Mouse (Mus musculus) testis, postnatal 10 days (tissue): ENCODE measurements around the gene Dmrt1.

ENCODE experiments used
- DNase-seq: peaks from one replicate; pipeline ENCODE4 v3.0.0; 2021; ENCODE audit warnings: low spot score

Gene Dmrt1

DNA sequence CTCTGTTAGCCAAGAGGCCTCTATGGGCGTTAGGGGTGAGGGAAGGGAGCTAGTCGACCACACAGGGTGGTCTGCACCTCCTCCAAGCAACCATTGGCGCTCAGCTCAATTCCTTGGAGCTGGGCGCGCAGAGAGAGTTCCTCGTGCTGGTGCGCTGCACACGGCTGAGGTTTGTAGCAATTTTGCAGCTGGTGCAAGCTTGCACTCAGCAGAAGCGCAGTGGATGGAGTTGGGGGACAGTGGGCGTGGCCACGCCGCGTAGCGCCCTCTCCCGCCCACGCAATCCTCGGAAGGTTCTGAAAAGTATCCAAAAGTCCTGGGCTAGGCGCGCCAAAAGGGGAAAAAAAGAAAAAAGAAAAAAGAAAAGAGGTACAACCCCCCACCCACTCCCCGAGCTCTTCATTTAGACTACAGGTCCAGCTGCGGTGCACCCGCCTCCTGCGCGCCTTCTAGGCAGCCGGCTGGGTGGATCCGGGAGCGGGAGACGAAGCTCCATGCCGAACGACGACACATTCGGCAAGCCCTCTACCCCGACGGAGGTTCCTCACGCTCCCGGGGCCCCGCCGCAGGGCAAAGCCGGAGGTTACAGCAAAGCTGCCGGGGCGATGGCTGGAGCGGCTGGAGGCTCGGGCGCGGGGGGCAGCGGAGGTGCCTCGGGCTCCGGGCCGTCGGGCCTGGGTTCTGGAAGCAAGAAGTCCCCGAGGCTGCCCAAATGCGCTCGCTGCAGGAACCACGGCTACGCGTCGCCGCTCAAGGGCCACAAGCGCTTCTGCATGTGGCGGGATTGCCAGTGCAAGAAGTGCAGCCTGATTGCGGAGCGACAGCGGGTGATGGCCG is at the start of gene Dmrt1:
TSS of gene Dmrt1 (plus strand) at position 259 of the 837 bp plus-strand sequence.
- peak; percentile 80 for DNase-seq

- no peak for DNase-seq
These were observed 44.7 kb upstream of the Dmrt1 start for GRCm38 (mm10) chr19:25460760-25461159.

DNA sequence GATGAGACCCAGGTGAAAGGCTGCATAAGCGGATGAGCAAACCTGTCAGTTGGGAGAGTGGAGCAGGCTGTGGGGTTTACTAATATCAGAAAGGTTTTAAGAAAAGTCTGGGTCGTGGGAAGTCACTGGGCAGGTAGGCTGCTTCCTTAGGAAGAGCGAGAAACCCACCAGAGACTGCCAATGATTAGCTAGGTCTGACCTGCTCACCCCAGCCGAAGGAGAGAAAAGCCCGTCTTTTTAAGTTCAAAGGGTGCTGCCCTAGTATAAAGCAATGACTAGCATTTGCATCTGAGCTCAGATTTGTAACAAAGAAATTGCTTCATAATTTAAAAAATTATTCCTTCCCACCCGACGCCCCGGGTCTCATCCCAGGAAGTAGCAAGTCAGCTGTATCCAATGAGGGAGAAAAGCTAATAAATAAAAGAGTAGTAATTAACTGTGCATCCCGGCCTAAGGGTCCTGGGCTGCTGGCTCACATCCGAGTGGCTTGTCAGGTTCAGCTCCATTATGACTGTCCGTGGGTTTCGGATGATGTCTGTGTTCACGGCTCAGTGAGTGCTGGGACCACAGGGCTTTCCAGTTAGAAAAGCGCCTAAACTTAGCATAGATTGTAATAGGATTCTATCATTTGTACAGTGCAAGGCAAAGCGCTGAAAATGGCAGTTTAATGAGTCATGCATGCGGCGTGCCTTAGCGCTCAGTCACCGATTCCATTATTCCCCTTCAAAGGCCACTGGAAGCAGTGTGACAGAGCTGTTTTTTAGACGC is 43.7 kb upstream of the Dmrt1 start:
- no peak for DNase-seq

DNA sequence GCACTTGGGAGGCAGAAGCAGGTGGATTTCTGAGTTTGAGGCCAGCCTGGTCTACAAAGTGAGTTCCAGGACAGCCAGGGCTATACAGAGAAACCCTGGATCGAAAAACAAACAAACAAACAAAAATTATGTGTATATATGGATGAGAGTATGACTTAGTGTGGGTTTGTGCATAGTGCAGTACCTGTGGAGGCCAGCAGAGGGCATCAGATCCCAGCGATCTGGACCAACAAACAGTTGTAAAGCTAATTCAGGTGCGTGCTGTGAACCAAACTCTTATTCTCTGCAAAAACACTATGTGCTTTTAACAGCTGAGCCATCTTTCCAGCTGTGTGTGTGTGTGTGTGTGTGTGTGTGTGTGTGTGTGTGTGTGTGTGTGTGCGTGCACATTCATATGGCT is 29.6 kb upstream of the Dmrt1 start:
- peak; percentile 68 for DNase-seq

DNA sequence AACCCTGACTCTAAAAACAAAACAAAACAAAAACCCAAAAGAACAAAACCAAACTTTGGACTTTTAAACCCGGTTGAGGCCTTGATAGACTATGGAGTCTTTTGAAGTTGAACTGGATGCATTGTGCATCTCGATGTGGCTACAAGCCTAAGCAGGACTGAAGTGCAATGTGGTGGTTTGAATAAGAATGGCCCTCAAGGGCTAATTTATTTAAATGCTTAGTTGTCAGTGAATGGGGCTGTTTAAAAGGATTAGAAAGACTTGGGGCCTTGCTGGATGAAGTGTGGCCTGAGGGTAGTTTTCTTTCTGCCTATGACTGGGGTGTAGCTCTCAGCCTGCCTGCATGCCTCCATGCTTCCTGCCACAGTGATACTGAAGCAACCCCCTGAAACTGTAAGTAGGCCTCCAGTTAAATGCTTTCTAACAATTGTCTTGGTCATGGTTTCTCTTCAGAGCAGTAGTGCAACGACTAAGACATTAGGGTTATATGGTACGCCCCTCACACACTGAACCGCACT is 26.2 kb upstream of the Dmrt1 start:
- DNase-seq, result no peak

- DNase-seq, result no peak
These were observed 24.6 kb upstream of the Dmrt1 start for GRCm38 (mm10) chr19:25480820-25481219.

DNA sequence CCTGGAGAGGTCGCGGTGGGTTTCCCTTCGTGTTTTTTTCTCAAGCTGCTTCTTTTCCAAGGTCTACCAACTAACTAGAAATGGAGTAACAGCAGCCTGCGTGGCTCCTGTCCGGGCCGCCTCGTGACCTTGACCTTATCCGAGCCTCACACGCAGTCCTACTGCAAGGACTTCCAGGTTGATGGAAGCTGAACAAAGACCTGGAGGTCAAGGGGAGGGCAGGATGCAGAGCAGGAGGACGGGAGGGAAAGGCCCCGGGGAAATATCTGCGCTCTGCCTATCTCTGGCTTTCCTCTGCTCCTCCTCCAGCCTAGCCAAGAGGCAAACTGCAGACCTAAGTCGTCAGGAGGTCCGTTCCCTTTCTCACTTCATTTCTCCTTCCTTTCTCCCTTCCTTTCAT is 18.9 kb upstream of the Dmrt1 start:
- no peak for DNase-seq

- no peak for DNase-seq
These were observed 18.1 kb upstream of the Dmrt1 start for GRCm38 (mm10) chr19:25487350-25487749.

- DNase-seq, result no peak
These were observed 16.9 kb upstream of the Dmrt1 start for GRCm38 (mm10) chr19:25488546-25488945.

DNA sequence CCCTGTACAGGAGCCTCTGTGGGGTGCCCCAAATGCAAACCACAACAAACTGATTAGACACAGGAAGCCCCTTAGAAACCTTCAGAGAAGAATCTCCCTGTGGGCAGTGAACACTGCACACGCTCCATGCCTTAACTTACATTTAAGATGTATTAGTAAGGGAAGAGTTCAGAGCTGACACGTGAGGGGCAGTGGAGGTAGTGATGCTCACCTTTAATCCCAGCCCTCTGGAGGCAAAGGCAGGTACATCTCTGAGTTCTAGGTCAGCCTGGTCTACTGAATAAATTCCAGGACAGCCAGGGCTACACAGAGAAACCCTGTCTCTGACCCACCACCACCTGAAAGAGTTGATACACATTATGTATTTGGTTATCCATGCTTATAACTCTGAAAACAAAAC is 15.9 kb upstream of the Dmrt1 start:
- no peak for DNase-seq

- no peak for DNase-seq
These were observed 8.0 kb upstream of the Dmrt1 start for GRCm38 (mm10) chr19:25497434-25497833.

DNA sequence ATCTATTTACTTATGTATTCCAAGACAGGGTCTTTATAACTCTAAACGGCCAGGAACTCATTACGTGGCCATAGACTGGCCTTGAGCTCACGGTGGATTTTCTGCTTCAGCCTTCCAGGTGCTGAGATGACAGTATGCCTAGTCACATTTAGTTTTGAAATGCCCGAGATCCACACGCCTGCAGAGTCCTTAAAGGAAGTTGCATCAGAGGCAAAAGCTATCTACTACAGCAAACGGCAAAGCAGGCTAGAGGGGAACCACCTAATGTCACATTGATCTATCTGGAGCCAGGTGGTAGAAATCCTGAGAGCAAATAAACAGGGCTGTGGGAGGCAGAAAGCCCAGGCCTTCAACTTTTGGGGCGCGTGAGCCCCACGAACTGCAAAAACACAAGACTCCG is 540 bp upstream of the Dmrt1 start:
- DNase-seq, result no peak

- DNase-seq, result peak; percentile 62
These were observed 1.2 kb downstream of the Dmrt1 start for GRCm38 (mm10) chr19:25506616-25507015.

DNA sequence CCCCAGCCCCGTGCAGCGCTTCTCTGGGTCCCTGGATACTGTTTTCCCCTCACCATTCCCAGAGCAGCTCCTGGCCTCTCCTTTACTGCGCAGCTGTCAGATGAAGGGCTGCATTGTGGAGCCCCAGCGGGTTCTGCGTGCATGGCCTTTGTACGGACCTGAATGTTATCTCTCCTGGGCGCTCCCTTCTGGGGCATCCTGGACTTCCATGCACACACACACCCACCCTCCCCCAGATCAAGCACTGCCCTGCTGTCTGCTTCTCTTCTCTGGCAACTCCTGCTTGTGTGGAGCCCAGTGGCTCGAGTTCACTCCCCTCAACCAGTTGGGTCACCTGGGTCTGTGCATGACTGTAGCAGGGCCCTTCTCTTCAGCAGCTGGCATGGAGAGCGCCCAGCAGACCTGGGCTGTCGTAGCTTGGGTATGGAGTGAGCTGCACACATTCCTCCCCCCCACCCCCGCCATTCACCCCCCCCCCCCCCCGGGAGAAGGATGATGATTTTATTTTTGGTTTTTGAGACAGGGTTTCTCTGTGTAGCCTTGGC is 9.6 kb downstream of the Dmrt1 start:
- DNase-seq, result peak; percentile 70

DNA sequence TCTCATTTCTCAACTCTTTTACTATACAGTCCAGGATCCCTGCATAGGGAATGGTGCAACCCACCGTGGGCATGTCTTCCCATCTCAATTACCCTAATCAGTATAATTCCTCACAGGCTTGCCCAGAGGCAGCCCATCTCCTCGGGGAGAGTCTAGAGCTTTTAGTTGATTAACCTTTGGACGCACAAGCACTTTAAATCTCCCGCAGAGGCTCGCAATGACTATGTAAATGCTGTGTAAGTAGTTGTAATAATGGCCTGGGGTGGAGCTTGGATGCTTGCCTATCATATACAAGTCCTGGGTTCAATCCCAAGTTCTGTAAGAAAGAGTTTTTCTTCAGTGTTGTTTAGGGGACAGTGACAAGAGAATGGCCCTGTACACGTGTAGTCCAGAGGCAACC is 18.7 kb downstream of the Dmrt1 start:
- DNase-seq, result no peak

DNA sequence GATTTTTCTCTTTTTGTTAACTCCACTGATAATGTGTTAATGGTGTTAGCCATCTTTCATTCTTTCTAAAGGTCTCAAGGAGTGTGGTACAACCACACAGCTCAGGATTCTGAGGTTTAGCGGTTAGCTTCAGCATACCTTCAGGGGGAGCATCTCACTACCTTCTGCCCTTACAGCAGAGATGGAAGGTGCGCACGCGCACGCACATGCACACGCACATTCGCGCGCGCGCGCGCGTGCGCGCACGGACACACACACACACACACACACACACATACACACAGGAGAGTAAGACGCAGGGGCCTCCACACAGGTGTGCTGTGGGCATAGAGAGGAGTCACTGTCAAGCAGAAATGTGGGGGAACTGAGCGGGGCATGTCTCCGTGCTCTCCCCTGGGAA is 20.3 kb downstream of the Dmrt1 start:
- no peak for DNase-seq

DNA sequence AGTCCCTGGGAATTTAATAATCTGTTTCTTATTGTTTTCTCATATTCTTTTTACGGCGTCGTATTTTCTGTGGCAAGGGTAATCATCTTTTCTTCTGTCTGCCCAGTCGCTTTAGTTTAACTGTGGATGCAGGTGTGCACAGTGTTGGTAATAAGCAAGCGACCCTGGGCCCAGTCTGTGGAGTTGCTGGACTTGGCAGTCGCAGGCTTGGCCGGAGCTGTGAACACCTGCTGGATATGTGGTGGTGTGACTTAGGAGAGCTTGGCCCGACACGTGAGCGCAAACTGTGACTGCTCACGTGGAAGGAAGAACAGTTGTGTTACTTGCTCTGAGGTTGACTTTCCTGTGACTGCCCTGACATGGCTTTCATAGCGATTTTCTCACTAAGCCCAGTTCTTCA is 24.3 kb downstream of the Dmrt1 start:
- no peak for DNase-seq

GRCm38 (mm10) chr19:25545714-25546340 is 40.4 kb downstream of the Dmrt1 start:
- peak; percentile 62 for DNase-seq

GRCm38 (mm10) chr19:25547086-25547643 is 41.7 kb downstream of the Dmrt1 start:
- no peak for DNase-seq

- DNase-seq, result no peak
These were observed 44.9 kb downstream of the Dmrt1 start for GRCm38 (mm10) chr19:25550346-25550745.

GRCm38 (mm10) chr19:25551053-25551452 is 45.6 kb downstream of the Dmrt1 start:
- DNase-seq, result no peak

DNA sequence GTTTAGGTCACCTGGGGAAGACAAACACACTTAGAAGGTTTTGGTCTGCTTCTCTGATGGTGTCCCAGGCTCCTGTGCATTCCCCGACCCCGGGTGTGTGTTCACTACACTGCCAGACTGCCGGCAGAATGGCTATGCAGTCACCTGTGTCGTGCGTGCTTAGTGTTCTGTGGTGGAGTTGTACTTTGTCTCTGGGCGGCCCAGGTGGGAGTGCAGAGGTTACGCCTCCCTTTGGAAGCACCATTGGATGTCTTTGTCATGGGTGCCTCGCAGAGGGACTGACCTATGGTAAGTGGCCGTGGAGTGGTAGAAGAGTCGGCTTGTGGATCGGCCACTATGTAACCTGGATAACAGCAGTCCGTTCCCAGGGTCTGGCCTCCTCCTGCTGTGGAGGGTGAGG is 59.0 kb downstream of the Dmrt1 start:
- no peak for DNase-seq
